Mouse (Mus musculus) CH12.LX (cell line): ENCODE data around the gene Zfp60.

Experiments used
- CTCF ChIP-seq, 2 experiments: IDR thresholded peaks in 1 of 2; conservative IDR thresholded peaks in 1 of 2; 2 replicates each; pipeline ENCODE4 v1.5.1; 2011 to 2012; ENCODE audit warnings: low read depth in 2 of 2, low read length in 2 of 2, improper control_type of control experiment in 1 of 2, inconsistent platforms in 1 of 2, mild to moderate bottlenecking in 1 of 2, moderate library complexity in 1 of 2
- E2F4 ChIP-seq: IDR thresholded peaks from 2 replicates; pipeline ENCODE4 v1.6.1; 2011; ENCODE audit warnings: low read depth, low read length, improper control_type of control experiment; ENCODE audit not compliant: insufficient replicate concordance
- EP300 ChIP-seq: IDR thresholded peaks from 2 replicates; pipeline ENCODE4 v1.6.1; 2011; ENCODE audit warnings: low read length, improper control_type of control experiment
- MAX ChIP-seq: IDR thresholded peaks from 2 replicates; pipeline ENCODE4 v1.6.1; 2011; ENCODE audit warnings: low read length, improper control_type of control experiment
- MXI1 ChIP-seq: IDR thresholded peaks from 2 replicates; pipeline ENCODE4 v1.6.1; 2011; ENCODE audit warnings: mild to moderate bottlenecking, low read depth, low read length, improper control_type of control experiment
- RCOR1 ChIP-seq: conservative IDR thresholded peaks from 2 replicates; pipeline ENCODE4 v1.6.1; 2012; ENCODE audit warnings: low read depth, mild to moderate bottlenecking, inconsistent platforms, low read length, improper control_type of control experiment

DNA sequence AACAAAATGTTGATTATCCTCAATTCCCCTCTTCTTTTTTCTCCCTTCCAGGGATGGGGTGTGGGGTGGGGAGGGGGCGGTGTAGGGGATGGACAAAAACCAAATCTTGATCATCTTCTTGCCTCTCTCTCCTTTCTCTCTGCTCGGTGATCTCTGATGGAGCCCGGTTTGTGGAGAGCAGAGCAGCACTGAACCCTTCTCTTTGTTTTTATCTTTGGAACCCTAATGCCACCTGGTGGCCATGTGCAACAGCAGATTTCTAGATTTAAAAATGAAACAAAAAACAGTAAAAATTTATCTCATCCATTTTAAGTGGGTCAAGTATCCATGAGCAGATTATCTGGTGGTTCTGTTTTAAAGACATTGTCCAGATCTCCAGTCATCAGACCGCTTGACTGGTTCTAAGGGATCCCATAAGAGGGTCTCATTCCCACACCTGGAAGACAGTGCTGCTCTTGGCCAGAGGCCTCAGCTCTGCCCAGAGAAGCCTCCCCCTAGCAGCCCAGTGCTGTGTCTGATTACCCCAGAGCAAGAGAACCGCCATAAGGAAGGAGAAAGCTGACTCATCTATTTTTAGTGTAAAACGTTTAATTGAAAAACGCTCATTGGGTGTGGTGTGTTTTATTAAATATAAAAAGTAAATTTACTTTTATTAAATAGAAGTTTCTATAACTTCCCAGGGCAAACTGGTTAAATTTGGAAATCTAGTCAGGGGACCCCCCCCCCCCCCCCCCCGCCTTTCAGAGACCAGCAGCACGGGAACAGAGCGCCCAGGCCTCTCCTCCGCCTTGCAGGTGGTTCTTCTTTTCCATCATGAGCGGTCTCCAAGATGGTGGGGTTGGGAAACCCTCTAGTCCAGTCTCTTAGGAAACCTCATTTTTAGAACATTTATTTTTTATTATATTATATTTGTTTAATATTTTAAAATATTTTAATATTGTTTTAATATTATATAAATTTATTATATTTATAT is 5.3 kb upstream of the Zfp60 start:
- TF ChIP-seq CTCF (conservative IDR thresholded peaks at IDR 0.05 in 1 of 2, IDR thresholded peaks at IDR 0.05 in 1 of 2; ENCODE audit: low read depth in 2 of 2, low read length in 2 of 2), result peak in 1 of 2 experiments; percentile 86; a peak in 2 of 4 replicates
- TF ChIP-seq E2F4, result no peak
- TF ChIP-seq RCOR1, result no peak
- TF ChIP-seq MXI1, result no peak
- TF ChIP-seq EP300, result no peak
- no peak for TF ChIP-seq MAX
